Mouse (Mus musculus) 3T3-L1 (cell line): ENCODE measurements around the gene Gm20662.

Source experiments
- DNase-seq: peaks from one replicate; pipeline ENCODE4 v3.0.0-alpha.2; 2015; ENCODE audit warnings: low read depth, low spot score

The Gm20662 gene

GRCm38 (mm10) chr9:108053665-108054225 is 57.6 kb downstream of the Gm20662 start:
- no peak for DNase-seq

DNA sequence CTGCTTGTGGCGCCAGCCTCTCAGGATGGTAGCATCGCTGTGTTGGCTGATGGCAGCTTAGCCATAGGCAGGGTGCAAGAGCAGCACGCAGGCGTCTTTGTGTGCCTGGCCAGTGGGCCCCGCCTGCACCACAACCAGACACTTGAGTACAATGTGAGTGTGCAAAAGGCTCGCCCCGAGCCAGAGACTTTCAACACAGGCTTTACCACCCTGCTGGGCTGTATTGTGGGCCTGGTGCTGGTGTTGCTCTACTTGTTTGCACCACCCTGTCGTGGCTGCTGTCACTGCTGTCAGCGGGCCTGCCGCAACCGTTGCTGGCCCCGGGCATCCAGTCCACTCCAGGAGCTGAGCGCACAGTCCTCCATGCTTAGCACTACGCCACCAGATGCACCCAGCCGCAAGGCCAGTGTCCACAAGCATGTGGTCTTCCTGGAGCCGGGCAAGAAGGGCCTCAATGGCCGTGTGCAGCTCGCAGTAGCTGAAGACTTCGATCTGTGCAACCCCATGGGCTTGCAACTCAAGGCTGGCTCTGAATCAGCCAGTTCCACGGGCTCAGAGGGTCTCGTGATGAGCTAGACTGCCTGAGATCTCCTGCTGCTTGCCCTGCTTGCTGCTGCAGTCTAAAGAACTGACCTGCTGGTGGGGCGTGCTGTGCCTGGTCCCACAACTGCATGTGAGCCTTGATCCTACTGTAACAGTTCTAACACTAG is 58.3 kb downstream of the Gm20662 start:
- no peak for DNase-seq

DNA sequence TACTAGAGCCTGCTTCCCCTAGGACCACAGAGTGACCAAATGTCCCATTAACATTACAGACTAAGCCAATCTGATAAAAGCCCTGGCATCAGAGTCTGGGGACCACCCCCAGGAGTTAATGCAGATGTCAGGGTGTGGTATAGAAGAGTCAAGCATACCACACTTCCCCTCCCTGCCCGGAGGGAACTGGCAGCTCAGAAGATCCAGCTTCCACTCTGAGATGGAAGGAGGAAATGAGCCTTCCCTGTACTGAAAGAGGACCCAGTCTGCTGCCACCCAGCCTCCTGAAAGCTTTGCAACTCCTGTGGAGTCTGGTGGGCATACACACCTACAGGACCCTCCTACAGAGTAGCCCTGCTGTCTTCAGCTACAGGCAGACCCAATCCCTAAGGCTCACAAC is 58.9 kb downstream of the Gm20662 start:
- no peak for DNase-seq

- DNase-seq: no peak
Observed at GRCm38 (mm10) chr9:108055661-108056237, 59.6 kb downstream of the Gm20662 start.

DNA sequence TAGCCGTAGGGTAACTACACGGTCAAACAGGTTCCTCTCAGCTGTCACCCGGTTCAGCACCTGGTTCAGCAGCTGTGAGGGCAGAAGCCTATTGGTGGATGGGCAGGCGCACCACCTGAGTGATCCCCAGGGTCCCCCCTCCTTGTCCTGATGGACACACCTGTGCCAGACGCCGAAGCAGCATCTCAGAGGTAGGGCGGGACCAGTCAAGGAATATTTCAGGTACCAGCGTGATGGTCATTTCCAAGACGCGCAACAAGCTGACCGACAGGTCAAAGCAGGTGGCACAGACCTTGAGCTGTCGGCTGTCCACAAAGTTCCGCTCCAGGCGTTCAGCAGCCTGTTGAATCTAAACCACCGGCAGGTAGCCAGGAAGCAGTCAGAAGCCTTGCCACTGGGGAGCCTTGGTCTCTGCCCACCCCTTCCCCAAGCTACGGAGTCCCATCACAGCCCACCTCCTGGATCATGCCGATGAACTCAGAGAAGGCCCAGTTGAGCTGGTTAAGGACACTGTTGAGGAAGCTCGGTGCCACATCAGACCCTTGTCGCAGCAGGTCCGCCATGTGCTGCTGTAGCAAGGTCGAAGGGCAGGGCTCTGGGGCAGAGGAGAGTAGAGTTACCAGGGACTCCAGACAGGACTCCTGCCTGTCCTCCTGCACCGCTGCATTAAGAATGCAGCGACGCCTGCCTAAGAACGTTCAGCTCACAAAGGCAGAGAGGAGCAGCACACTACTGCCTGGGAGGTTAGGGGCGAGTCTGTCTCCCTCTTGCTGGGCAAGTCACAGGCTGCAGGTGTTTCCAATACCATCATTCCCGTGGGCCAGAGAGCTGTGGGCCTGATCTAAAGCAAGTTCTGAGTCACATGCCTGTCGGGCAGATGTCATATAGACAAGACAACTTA is 60.5 kb downstream of the Gm20662 start:
- DNase-seq: no peak

GRCm38 (mm10) chr9:108057262-108057562 is 61.1 kb downstream of the Gm20662 start:
- no peak for DNase-seq

DNA sequence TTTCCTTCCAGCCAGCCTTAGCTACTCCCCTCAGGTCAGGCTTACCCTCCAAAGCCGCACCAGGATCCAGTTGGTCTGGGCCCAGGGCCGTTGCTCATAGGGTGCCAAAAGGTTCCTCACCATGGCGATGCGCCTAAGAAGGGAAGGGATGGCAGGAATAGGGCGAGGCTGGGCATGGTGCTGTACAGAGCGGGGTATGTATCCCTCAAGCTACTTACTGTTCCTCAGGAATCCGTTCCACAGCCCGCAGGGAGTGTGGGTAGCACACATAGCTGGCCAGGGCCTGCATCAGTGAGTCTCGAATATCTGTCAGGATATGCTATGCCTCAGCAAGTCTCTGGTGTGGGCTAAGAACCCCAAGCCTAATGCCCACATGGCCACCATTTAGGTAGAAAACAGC is 62.1 kb downstream of the Gm20662 start:
- DNase-seq: no peak

GRCm38 (mm10) chr9:108062142-108062541 is 66.0 kb downstream of the Gm20662 start:
- DNase-seq: no peak

DNA sequence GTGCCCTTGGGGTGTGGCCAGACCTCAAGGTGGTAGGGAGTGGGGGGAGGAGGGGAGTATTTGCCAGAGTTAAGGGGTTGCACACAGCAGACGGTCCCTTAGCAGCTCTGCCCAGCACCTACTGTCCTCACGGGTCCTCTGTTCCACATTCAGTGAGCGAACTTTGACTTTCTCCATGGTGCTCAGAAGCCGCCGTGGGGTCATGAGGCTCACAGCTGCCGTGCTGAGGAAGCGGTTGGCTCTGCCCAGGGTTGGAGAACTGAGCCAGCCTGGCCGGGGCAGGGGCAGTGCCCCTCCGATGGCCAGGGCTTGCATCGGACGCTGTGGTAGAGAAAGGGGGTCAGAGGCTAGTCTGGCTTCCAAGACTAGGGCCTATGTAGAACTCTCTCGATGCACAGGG is 67.2 kb downstream of the Gm20662 start:
- DNase-seq: no peak

GRCm38 (mm10) chr9:108065491-108066011 is 69.4 kb downstream of the Gm20662 start:
- DNase-seq: peak; percentile 77

DNA sequence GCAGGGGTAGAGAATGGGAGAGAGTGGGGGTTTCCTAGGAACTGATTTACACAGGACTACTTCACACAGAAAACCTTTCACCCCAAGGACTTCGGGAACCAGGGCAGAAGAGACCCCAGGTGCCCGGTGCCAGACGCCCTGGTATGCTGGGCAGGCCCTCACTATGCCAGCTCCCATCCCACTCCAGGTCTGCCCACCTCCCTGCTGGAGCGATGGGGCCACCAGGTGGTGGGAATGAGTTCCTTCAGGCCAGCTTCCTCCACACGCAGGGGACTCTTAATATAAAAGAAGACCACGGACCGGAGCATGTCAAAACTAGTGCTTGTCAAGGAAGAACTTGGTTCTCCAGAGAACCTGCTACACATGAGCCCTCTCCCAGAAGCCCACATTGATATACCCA is 71.0 kb downstream of the Gm20662 start:
- no peak for DNase-seq

DNA sequence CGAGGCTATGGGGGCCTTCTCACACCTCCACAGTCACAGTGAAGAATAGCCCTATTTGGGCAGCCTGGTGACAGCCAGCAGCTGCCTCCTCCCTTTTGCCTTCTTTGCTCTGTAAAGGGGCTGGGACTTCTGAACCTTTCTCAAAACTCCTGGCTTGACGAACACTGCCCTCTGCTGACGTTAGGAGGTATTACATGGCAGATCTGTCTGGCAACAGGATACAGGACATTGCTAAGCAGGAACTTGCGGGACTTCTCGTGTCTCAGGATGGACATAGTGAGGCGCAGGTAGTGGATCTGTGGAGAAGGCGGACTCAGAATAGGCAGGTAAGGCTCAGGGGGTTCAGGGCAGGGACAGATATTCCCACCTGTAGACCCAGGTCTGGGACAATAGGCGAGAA is 71.8 kb downstream of the Gm20662 start:
- peak; percentile 93 for DNase-seq

DNA sequence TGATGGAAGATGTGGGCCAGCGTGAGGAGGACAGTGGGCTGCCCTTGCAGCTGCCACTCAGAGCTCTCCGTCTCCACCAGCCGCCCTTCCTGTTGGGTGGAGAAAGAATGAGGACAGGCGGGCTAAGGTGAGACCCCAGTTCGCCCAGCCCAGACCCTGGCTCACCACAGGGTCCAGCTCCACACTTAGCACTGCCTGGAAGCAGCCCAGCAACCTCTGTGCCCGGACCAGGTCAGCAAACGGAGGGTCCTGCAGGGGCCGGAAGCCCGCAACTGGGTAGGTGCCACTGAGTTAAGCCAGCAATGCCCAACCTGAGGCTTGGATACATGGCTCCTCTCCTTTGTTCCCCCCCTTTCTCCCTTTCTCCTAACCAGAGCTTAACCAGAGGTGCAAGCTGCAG is 72.9 kb downstream of the Gm20662 start:
- no peak for DNase-seq

DNA sequence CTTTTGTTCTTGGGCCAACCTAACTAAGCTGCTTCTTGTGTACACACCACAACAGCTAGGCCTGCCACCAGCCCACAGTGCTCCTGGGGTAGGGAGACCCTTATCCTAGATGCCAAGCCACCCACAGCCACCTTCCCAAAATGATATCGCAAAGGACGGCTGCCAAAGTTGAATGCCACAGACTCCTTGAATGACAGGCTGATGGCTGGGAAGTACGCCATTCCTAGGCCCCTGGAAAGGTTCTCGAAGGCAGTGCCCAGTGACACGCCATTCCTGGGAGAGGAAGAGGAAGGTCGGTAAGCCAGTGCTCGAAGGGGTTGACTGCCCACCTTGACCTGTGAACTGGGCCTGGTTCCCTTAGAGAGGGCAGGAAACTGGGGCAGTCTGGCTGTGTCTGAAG is 73.4 kb downstream of the Gm20662 start:
- no peak for DNase-seq

GRCm38 (mm10) chr9:108071801-108072200 is 75.7 kb downstream of the Gm20662 start:
- DNase-seq: no peak

DNA sequence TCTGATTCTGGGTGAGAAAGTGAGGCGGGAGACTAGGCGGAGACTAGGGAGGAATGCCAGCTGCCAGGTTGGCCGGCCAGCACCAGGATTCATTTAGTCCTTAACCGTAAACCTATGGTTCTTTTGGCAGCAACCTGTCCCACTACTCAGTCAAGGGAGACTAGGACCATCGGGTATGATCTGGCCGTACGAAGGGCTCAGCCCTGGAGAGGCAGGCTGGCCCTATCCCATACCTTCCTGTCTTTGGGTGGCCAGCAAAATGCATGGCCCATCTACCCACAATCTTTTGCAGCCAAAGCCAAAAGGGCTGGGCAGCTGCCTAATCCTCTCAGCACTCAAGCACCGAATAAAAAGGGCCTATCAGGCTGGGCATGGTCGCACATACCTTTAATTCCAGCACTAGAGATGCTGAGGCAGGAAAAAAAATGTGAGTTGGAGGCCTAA is 76.4 kb downstream of the Gm20662 start:
- no peak for DNase-seq

- no peak for DNase-seq
Observed at GRCm38 (mm10) chr9:108073141-108073930, 77.2 kb downstream of the Gm20662 start.

GRCm38 (mm10) chr9:108080168-108080567 is 84.0 kb downstream of the Gm20662 start, which contains the start of gene Mst1:
Gene Mst1, plus strand, starts transcription at chr9:108080436.
- DNase-seq: no peak

DNA sequence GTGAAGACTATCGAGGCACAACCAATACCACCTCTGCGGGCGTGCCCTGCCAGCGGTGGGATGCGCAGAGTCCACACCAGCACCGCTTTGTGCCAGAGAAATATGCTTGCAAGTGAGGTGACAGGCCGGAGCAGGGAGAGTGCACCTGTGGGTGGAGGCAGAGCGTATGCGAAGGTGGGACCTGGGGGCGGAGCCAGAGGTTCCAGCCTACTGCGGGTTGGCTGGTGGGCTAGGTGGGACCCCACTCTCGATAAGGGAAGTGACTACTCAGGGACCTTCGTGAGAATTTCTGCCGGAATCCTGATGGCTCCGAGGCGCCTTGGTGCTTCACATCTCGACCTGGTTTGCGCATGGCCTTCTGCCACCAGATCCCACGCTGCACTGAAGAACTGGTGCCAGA is 86.4 kb downstream of the Gm20662 start:
- DNase-seq: no peak

GRCm38 (mm10) chr9:108082988-108083431 is 86.9 kb downstream of the Gm20662 start, which contains the start of gene Rnf123:
Gene Rnf123, minus strand, starts transcription at chr9:108083346.
- no peak for DNase-seq

DNA sequence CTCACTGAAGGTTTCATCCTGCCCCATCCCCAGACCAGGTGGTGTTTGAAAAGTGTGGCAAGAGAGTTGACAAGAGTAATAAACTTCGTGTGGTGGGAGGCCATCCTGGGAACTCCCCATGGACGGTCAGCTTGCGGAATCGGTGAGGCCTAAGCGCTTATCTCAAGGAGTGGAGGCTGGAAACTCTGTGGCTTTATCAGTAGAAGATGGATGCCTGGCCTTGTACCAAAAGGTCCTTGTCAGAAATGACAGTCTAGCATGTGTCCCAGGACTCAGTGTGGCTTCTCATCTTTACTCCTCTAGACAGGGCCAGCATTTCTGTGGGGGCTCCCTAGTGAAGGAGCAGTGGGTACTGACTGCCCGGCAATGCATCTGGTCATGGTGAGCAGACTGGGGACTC is 87.4 kb downstream of the Gm20662 start:
- DNase-seq: no peak
